Mouse (Mus musculus) frontal cortex, postnatal 10 days (tissue): ENCODE measurements around the gene Prr18.
"Not testable (repeated sequence)": the region's sequence is repeated elsewhere in the genome, so short reads cannot be mapped to it uniquely, and the experiment has no call there.

ENCODE experiments used
- DNase-seq, 2 experiments: peaks; one replicate each; pipeline ENCODE4 v3.0.0; 2022; ENCODE audit warnings: low spot score in 2 of 2, mixed read lengths in 1 of 2

Gene Prr18

DNA sequence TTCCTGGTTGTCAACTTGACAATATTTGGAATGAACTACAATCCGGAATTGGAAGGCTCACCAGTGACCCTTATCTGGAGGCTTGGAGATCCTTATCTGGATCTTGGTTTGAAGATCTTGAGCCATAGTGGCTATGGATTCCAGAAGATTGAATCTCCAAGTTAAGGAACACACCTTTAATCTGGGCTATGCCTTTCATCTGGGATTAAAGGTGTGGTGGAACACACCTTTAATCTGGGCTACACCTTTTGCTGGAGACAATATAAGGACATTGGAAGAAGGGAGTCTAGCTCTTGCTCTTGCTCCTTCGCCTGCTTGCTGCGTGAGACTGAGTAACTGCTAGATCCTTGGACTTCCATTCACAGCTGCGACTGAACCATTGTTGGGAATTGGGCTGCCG lies at the start of gene Prr18:
Gene Prr18 (plus strand): TSS at position 301 of the 400 bp plus-strand sequence.
- DNase-seq: not testable (repeated sequence)

DNA sequence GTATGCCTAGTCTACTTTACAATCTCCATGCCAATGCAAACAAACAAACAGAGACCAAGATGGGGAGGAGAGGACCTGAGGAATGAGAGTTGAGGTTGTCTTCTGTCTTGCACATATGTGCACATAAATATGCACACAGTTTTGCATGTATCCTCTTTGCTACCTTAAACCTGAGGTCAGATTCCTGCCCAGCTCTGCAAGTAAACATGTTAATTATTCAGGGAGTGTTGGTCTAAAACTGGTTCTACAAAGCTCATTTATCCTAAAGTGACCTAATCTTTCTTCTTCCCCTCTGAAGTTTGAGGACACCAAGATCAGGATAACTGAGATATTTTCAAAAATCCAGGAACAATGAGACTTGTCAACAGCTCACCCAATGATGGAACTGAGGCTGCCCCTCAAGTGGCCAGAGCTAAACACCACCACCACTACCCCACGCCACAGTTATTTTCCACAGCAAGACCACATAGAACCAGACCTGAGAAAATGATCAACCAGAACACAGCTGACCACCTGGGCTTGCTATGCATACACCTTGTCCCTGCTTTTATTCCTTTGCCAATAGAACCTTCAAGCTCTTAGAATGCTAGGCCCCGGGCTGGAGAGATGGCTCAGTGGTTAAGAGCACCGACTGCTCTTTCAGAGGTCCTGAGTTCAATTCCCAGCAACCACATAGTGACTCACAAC lies 47.1 kb upstream of the Prr18 start:
- no peak for DNase-seq

DNA sequence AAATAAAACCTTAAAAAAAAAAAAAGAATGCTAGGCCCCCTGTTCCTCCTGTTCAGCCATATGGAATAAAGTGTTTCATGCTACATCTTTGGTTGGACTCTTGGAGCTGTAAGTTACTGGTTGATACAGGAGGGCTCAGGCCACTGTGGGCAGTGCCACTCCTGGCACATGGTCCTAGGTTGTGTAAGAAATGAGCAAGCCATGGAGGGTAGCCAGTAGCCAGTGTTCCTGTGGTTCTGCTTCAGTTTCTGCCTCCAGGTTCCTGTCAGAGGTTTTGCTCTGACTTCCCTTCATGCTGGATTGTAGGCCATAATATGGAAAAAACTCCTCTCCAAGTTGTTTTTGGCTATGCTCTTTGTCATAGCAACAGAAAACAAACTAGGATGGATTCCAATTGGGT lies 46.5 kb upstream of the Prr18 start:
- no peak for DNase-seq

DNA sequence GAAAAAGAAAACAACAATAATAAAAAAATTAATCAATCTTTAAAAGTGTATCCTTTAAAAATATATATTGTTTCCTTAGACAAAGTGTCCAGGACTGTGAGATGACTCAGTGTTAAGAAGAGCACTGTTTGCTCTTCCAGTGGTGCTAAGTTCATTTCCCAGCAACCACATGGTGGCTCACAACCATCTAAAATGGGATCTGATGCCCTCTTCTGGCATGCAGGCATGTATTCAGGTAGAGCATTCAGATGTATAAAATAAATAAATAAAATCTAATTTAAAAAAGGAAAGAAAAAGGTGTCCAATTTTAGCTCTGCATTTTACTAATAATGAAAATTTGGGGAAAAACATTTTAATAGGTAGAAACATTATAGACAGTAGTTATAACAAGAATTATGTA lies 41.4 kb upstream of the Prr18 start:
- no peak for DNase-seq

DNA sequence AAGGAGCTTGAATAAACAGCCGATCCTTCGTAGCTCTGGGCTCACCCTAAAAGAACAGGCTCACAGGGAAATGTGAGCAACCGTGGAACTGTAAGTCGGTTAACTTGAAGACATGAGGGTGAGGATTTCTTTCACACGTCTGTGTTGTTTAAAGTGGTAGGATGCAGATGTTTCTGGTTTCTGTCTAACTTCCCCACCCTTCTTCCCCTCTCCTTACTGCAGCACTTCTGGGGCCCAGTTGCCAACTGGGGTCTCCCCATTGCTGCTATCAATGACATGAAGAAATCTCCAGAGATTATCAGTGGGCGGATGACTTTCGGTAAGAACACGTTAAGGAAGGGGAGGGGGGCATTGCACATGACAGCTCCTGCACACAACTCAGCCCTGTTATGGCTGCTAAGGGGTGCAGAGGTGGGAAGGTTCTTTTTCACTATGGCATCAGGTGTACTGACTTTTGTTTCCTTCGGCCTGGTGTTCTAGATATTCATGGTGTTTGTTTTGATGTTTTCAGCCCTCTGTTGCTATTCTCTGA lies 40.9 kb upstream of the Prr18 start:
- DNase-seq: no peak

DNA sequence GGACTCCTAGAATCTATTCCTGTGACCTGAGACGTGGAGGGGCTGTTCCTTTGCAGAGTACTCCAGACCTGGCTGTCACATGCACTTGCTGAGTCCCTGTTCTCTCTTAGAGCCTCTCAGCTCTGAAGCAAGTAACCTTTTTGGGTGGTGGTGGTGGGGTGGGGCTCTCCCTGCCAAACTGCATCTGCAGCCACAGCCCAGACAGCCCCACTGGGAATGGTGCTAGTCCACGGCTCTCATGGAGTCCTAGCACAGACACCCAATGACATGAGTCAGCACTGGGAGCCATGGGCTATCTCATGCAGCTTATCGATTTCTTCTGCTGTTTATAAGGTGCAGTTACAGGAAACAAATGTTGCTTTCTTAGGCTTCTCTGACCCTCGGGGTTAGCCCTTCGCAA lies 39.5 kb upstream of the Prr18 start:
- DNase-seq: no peak

DNA sequence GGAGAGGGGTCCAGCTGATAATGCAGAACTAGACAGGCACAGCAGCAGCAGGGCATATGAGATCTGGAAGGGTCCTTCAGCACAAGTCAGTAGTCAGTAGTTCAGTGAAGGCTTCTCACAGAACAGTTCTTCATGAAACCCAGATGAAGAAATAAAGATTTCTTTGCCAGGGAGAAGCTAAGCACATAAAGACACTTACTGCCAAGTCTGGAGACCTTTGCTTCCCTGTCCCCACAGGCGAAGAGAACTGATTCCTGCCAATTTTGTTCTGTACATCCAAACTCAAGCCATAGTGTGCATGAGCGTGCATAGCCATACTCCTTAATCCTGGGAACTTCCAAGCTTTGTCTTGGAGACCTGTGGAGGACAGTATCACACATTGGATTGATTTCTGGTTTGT lies 39.0 kb upstream of the Prr18 start:
- no peak for DNase-seq

DNA sequence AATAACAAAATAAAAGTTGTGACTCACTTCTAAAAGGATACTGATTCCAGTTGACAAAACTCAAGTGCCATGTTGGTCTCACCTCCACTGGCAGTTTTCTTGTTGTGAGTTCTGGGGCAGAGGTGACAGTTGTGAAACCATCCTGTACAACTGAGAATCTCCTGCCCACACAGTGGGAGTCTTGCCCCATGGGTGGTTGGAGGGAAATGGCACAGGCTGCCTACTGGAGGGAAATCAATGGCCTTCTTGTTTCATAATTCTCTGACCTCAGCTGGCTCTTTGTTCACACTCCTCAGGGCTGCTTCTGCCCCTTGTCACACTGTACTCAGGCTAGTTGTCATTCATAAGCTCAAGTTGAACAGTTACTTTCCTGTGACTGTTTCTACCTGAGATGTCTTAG lies 37.7 kb upstream of the Prr18 start:
- no peak for DNase-seq

DNA sequence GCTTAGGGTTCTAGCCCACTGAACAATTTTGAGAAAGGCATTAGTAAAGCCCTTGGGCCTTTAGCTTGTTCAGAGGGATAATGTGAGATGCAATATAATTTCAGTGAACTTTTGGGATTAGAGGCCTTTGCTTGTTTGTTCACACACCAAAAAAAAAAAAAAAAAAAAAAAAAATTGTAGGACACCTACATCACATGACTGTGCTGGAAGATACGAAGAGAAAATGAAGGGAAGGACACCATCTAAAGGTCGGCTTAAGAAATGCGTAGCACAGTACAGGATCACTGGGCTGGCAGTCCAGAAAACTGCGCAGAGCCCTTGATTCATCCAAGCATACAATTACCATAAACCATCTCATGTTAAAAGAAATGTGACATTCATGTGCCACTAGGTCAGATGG lies 35.7 kb upstream of the Prr18 start:
- DNase-seq: no peak

DNA sequence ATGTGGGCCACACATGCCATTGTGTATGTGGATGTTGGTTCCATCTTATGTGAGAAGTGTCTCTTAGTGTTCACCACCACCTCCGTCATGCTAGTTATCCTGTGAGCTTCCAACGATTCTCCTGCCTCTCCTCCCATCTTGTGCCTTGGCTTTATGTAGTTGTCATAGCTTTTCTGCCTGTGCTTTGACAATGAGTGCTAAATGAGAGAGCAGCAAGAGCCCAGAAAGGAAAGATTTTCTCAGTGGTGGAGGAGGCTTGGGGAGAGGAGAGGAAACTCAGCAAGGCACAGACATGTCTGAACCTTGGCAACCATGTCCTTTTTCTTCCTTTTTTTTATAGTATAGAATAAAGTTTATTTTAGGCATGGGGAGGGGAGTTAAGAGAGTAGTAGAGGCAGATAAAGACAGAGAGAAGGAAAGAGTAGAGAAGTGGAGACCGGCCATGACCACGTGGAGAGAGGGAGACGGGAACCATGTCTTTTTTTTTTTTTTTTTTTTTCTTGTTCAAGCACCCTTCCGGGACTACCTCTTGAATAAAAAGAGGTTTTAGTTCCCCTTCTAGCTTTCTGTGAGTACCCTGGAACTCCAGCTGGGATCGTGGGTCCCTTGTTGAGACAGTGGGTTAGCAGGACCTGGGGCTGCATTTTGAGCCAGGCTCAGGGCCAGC lies 34.4 kb upstream of the Prr18 start:
- DNase-seq: no peak

DNA sequence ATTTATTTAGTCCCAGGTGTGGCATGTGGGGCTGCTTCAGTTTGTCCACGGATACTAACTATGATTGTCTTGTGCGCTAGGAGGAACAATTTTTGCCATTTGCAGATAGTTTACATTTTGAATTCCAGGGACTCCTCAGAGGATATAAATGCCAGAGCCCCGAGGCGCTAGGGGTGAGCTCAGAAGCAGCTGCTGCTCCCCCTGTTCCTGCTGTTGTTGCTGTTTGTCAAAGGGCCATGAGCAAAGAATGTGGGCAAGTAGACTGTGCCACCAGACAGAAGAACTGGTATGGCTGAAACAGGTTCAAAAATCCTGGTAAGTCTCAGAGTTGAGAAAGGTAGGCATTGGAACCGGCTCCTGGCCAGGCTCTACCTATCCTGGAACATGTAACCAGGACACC lies 33.6 kb upstream of the Prr18 start:
- DNase-seq: no peak

DNA sequence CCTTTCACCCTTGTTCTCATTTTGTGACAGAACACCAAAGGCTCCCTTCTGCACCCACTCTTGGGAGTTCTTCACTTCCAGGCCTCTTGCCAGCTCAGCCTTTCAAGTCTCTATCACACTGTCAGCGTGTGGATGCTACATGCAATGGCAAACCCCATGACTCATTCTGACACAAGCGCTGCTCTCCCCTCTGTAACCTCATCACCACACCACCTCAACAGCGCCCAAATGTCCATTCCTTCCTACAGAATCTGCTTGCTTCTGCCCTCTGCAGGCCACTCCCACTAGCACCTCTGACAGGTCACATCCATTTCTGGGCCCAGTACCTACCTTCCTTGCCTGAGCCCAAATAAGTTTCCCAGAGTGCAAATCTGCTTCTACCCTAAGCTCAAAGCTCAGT lies 31.5 kb upstream of the Prr18 start:
- DNase-seq: no peak

DNA sequence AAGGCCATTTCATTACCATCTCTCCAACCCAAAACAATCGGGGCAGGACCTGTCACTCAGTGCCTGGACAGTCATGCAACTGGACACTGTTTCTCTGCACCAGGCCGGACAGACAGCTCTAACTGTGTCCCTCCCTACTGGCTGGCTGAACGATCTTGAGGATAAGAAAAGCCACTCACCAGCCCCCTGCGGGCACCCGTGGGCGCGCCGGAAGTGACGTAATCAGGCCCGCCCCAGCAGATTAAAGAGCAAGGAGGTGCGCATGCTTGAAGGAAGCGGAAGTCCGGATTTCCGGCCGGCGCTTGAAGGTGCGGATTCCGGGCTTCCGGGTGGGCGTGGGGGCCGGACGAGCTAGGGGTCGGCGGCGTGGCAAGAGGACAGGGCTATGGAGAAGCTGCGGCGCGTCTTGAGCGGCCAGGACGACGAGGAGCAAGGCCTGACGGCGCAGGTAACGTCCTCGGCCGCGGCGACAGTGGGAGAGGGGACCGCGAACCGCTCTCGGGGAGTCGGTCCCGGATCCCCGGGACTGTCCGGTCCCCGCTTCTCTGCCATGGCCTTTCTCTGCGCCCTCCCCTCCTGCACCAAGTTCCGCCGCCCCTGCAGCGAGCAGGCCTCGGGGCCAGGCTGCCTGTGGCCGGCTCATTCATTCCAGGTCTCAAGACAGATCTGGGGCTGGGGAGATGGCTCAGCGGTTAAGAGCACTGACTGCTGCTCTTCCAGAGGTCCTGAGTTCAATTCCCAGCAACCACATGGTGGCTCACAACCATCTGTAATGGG lies 26.2 kb upstream of the Prr18 start, which contains the start of gene Sft2d1:
Gene Sft2d1 (plus strand): TSS at position 265 of the 777 bp plus-strand sequence.
- peak; percentile 97 for DNase-seq

DNA sequence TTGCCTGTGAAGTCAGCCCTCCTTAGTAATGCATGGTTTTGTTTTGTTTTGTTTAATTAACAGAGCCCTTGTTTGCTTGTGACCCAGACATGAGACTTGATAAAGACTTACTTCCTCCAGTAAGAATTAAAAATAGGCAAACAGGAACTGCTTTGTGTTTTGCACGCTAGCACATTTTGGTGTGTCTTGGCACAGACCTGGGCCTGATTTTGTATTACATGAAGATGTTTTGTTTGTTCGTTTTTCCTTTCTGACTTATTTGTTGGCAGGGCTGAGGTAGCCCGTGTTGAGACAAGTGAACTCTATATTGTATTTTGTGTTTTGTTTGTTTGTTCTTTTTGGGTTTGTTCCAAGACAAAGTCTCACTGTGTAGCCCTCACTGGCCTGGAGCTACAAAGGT lies 25.5 kb upstream of the Prr18 start:
- no peak for DNase-seq

DNA sequence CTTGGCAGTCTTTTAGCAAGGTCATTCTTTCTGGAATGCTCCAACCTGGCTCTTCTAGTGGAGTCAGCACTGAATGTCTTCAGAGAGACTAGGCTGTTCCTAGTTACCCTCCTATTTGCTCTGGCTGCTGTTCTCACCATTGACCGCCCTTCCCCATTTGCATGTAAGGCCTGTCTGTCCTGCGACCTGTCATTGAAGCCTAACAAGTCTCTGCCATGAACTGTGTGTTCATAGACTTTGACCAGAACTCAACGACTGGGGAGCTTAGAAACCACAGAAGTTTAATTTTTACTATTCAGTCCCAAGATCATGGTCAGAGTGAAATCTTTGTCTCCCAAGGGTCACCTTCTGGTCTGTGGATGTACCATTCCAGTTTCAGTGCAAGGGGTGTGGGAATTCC lies 23.3 kb upstream of the Prr18 start:
- DNase-seq: no peak

DNA sequence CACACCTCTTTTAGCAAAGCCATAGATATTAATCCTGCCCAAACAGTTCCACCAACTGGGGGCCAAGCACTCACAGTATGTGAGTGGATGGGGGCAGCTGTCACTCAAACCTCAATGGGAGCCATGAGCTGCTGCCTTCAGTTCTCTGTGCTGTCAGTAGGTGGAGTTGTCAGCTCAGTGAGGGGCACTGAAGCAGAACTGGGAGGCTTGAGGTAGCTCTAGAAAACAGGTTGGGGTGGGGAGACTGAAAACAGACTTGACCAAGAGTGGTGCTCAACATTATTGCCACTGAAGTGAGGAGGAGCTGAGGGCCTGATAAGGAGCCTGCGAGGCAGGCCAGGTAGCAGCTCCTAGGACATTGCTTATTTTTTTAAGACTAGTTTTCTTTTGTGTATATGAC lies 21.0 kb upstream of the Prr18 start:
- DNase-seq: no peak

DNA sequence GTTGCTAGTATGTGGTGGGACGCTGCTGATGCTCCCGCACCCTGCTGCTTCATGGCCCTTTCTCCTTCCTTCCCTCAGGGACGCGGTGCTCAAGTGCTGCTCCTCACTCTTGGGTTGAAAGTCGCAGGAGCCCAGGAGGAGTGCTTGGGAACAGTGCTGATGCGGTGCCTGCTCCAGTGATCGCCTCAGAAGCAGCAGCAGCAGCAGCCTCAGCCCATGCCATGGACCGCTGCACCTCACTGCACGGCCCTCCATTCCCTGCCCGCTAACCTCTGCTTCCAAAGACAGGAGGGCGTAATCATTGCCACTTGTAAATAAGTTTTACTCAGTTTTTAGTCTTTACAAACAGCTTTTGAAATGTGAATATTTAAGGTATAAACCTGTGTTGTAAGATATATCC lies 10.4 kb upstream of the Prr18 start:
- DNase-seq: not testable (repeated sequence)

DNA sequence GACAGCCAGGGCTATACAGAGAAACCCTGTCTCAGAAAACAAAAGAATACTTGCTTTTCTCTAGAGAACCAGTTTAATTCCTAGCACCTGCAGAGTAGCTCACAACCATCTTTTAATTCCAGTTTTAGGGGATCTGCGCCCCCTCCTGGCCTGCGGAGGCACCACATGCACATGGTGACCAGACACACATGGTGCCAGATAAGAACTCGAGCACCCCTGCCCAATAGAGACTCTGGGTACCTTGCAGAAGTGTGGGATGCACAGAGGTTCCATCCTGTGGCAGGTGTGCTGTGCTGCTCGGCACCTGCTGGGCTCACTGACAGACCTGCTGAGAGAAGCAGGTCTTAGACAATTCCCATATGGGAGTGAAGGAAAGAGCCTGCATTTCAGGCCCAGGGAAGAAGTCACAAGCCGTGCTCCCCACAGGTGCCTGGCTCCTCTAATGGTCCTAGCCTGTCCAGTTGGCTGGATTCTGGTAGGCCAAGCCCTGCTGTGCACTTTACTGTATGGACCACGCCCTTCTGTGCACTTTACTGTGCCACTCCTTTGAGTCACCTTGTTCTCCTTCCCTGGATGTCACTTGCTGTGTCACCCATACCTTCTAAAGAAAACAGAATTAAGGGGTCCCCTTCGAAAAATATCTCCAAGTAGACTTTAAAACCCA lies 8.6 kb upstream of the Prr18 start:
- DNase-seq: no peak

DNA sequence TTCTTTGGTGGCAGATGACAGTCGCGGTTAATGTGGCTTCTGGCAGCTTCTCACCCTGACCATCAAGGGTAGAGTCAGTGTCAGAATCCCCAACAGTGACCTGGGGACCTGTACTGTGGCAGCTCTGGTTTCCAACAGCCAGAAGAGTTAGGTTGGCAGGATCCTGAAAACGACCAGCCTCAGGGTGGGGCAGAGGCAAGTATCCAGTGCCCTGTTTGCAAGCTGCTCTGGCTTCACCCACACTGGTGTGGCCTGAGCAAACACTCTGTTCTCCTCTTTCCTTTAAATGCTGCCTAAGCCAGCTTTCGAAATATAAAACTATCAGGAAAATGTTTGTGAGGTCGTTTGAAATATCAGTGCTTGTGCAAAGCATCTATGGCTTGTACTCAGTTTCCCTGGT lies 6.7 kb upstream of the Prr18 start:
- no peak for DNase-seq

DNA sequence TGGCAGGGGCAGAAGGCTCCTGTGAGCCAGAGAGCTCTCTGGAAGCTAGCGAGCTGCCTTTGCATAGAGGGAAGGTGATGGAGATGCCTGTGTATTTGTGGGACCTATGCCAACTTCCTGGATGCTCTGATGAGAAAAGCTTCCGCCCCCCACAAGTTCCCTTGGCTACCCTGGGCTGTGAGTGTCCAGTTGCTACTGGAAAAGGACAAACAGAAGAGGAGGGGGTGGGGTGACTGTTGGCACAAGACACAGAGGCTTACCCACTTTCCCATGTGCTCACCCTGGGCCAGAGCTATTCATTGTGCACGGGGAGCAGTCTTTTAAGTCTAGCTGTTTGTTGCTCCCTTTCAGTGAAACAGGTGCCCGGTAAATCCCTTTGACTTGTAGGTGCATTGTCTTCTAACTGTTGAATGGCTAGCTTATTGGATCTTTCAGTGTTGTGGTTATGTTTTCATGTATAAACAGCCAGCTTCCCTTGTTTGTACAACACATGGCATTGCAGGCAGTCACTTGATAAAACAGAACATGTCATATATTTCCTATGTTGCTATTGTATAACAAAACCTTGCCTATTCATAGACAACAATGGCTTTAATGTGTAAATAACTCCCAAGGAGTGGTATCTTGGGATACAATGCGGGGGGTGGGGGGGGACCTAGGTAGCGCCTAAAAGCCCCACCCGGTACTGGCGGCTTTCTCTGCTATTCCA lies 2.6 kb downstream of the Prr18 start:
- DNase-seq: no peak
